In the genomic region with DNA sequence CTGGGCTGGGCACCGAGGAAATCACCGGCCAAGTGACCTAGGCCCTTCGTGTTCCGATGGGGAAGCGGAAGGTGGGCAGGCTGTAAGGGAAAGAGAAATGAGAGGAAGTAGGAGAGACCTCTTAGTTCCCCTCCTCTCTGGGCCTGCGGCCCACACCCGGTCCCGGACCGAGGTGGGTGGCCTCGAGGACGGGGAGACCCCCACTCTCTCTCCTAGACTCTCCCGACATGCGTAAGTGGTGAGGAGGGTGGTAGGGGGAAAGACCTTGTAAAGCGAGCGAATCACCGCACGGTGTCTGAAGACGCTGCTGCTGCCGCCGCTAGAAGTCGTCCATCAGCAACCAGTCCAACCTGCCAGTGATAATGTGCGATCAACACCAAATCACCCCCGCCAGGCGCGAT, we compare ENCODE assay signal across 8 mouse cellular contexts. TPM values are rescaled to one million over a fixed set of nuclear protein-coding genes. Genes with fewer than 3 reads are reported as not detected.
A peak's percentile ranks its signal among the peaks of the same experiment; 100 is the strongest.
DNase-seq lines count a peak whose midpoint lies in the region; ATAC-seq lines count a peak whose summit lies in the region.

No protein-coding gene starts in this region.

- no peak for ATAC-seq in lung, embryonic 15.5 days (ENCODE audit: borderline replicate concordance, extremely low read depth, low FRiP score, low TSS enrichment)
- no peak for ATAC-seq in forebrain, embryonic 11.5 days (replicated peaks; ENCODE audit: low FRiP score)

- no peaks in the 10 kb centered on the region for H3K36me3 ChIP-seq in lung, embryonic 15.5 days
- H3K36me3 ChIP-seq in forebrain, embryonic 11.5 days (ENCODE audit: control insufficient read depth, insufficient read depth, low read length): no peaks in the 10 kb centered on the region

- H3K4me3 ChIP-seq in lung, embryonic 15.5 days: peak overlapping the region; percentile 38
- peak overlapping the region; percentile 31 for H3K4me3 ChIP-seq in forebrain, embryonic 11.5 days (ENCODE audit: low read depth, low read length)

- WGBS in lung, embryonic 15.5 days: 3% methylated on average over 19 of the region's 25 CpGs
- WGBS in forebrain, embryonic 11.5 days: 4% methylated on average over 21 of the region's 25 CpGs

- H3K9ac ChIP-seq in lung, embryonic 15.5 days: peak overlapping the region; percentile 31
- peak overlapping the region; percentile 52 for H3K9ac ChIP-seq in forebrain, embryonic 11.5 days (ENCODE audit: low read length)

- peaks cover 78% of the 10 kb centered on the region for H3K27me3 ChIP-seq in lung, embryonic 15.5 days
- peaks cover 63% of the 10 kb centered on the region for H3K27me3 ChIP-seq in forebrain, embryonic 11.5 days (ENCODE audit: control insufficient read depth, insufficient read depth, low read length)

- H3K9me3 ChIP-seq in lung, embryonic 15.5 days: no peaks in the 10 kb centered on the region
- H3K9me3 ChIP-seq in forebrain, embryonic 11.5 days (ENCODE audit: control insufficient read depth, low read length): no peaks in the 10 kb centered on the region

- peaks cover 41% of the 10 kb centered on the region for H3K4me1 ChIP-seq in lung, embryonic 15.5 days
- peaks cover 12% of the 10 kb centered on the region; the same call in 1 of the 2 replicates for H3K4me1 ChIP-seq in forebrain, embryonic 11.5 days (replicated peaks; ENCODE audit: control insufficient read depth, insufficient read depth, low read length)

- peak overlapping the region; percentile 87 for H3K27ac ChIP-seq in lung, embryonic 15.5 days
- H3K27ac ChIP-seq in forebrain, embryonic 11.5 days (ENCODE audit: low read depth, low read length): peak overlapping the region; percentile 78; the same call in 1 of the 2 replicates

- DNase-seq in lung, postnatal 36 days: no peak
- DNase-seq in forebrain, embryonic 11.5 days (ENCODE audit: low spot score): peak; percentile 56
- peak; percentile 35 to 56 for DNase-seq in kidney, postnatal 4 days
- peak; percentile 58 for DNase-seq in naive thymus-derived CD4-positive, alpha-beta T cell, adult 2 months (ENCODE audit: low read depth)
- no peak for DNase-seq in frontal cortex, postnatal 10 days (ENCODE audit: low spot score in 2 of 2)
- DNase-seq in urinary bladder, adult 2 months (ENCODE audit: low spot score): no peak
- DNase-seq in urinary bladder, adult 18-20 months (ENCODE audit: low spot score in 2 of 2): no peak

- H3K4me2 ChIP-seq in lung, embryonic 15.5 days: peak overlapping the region; percentile 86
- peak overlapping the region; percentile 60 for H3K4me2 ChIP-seq in forebrain, embryonic 11.5 days (ENCODE audit: low read depth, low read length, severe bottlenecking)

RNA-seq across cellular contexts. Expression of gene Bcor, which starts 23.0 kb away (rescaled TPM):
- 20.1 and 20.8 TPM in 2 replicates for polyA plus RNA-seq in lung, embryonic 15.5 days (2015; fragmentation: Nextera tagmentation; extraction: Ambion mirVana)
- polyA plus RNA-seq in forebrain, embryonic 11.5 days (2014; fragmentation: Nextera tagmentation; extraction: Ambion mirVana): 23.5 and 26.3 TPM in 2 replicates
- polyA plus RNA-seq in urinary bladder, adult 2 months (2012; rRNA removed): 7.5 and 11.9 TPM in 2 replicates

Comparison
In these comparisons a context has a peak if more than half of its experiments do, and no peak if none do; other contexts are left out.
1. DNase-seq: peak in forebrain, embryonic 11.5 days (single experiment), kidney, postnatal 4 days (2 of 2) and naive thymus-derived CD4-positive, alpha-beta T cell, adult 2 months (single experiment); none in lung, postnatal 36 days (single experiment), frontal cortex, postnatal 10 days (0 of 2), urinary bladder, adult 2 months (single experiment) and urinary bladder, adult 18-20 months (0 of 2).